Mouse (Mus musculus): ENCODE results near the gene Gm45837. TPM values are rescaled to one million over a fixed set of nuclear protein-coding genes. Genes with fewer than 3 reads are reported as not detected.
"Not testable (repeated sequence)": the region's sequence is repeated elsewhere in the genome, so short reads cannot be mapped to it uniquely, and the experiment has no call there.

Gm45837 gene
- polyA plus RNA-seq, 1 experiment from 2014 or later = not detected

GRCm38 (mm10) chr7:101541734-101542133 lies 131.0 kb downstream of the Gm45837 start:
- no peak for ATAC-seq (ENCODE audit: low read depth)
- H3K36me3 ChIP-seq = no peaks in the 10 kb centered on the region
- H3K4me3 ChIP-seq = no peak overlapping the region
- no peaks in the 10 kb centered on the region for H3K27me3 ChIP-seq
- WGBS = 79% methylated on average over 10 of the region's 10 CpGs
- 0 out of 2 replicates have a peak, but pooled peaks cover 4% of the 10 kb centered on the region for H3K4me1 ChIP-seq (replicated peaks)
- no peak overlapping the region for H3K9ac ChIP-seq
- H3K27ac ChIP-seq (replicated peaks) = no peak overlapping the region
- H3K4me2 ChIP-seq = no peak overlapping the region
- no peaks in the 10 kb centered on the region for H3K9me3 ChIP-seq

- Histone ChIP-seq H3K4me2 (no peak overlapping the region), H3K27me3 (no peaks in the 10 kb centered on the region), H3K9me3 (no peaks in the 10 kb centered on the region), H3K27ac (replicated peaks) (no peak overlapping the region), H3K36me3 (no peaks in the 10 kb centered on the region), H3K4me3 (no peak overlapping the region), H3K4me1 (replicated peaks) (no peaks in the 10 kb centered on the region), H3K9ac (no peak overlapping the region)
- WGBS = 88% methylated on average over 3 of the region's 3 CpGs
- no peak for ATAC-seq (ENCODE audit: low read depth)
These were observed 137.0 kb downstream of the Gm45837 start for GRCm38 (mm10) chr7:101547651-101548050.

- 88% methylated on average over 3 of the region's 3 CpGs for WGBS
- Histone ChIP-seq H3K36me3 (no peaks in the 10 kb centered on the region), H3K27ac (replicated peaks) (no peak overlapping the region), H3K4me3 (no peak overlapping the region), H3K4me1 (replicated peaks) (no peaks in the 10 kb centered on the region), H3K4me2 (no peak overlapping the region), H3K9me3 (no peaks in the 10 kb centered on the region), H3K27me3 (no peaks in the 10 kb centered on the region), H3K9ac (no peak overlapping the region)
- ATAC-seq (ENCODE audit: low read depth) = no peak
These were observed 138.6 kb downstream of the Gm45837 start for GRCm38 (mm10) chr7:101549266-101549665.

GRCm38 (mm10) chr7:101550686-101551485 lies 140.2 kb downstream of the Gm45837 start:
- H3K36me3 ChIP-seq = no peaks in the 10 kb centered on the region
- H3K4me2 ChIP-seq = no peak overlapping the region
- no peak overlapping the region for H3K9ac ChIP-seq
- no peaks in the 10 kb centered on the region for H3K27me3 ChIP-seq
- ATAC-seq (ENCODE audit: low read depth) = no peak
- H3K9me3 ChIP-seq = no peaks in the 10 kb centered on the region
- no peaks in the 10 kb centered on the region for H3K4me1 ChIP-seq (replicated peaks)
- H3K4me3 ChIP-seq = no peak overlapping the region
- H3K27ac ChIP-seq (replicated peaks) = no peak overlapping the region
- whole genome bisulfite sequencing = 81% methylated on average over 7 of the region's 7 CpGs

- Histone ChIP-seq H3K27ac (replicated peaks) (no peak overlapping the region), H3K27me3 (no peaks in the 10 kb centered on the region), H3K9me3 (no peaks in the 10 kb centered on the region), H3K4me2 (no peak overlapping the region), H3K4me1 (replicated peaks) (no peaks in the 10 kb centered on the region), H3K4me3 (no peak overlapping the region), H3K9ac (no peak overlapping the region), H3K36me3 (no peaks in the 10 kb centered on the region)
- no peak for ATAC-seq (ENCODE audit: low read depth)
- 91% methylated on average over 1 of the region's 1 CpGs for WGBS
These were observed 140.8 kb downstream of the Gm45837 start for GRCm38 (mm10) chr7:101551530-101551929.

- not testable (repeated sequence) for H3K9ac ChIP-seq; H3K4me1 ChIP-seq (replicated peaks); ATAC-seq (ENCODE audit: low read depth); H3K36me3 ChIP-seq; H3K9me3 ChIP-seq; H3K27me3 ChIP-seq; H3K27ac ChIP-seq (replicated peaks); H3K4me2 ChIP-seq; H3K4me3 ChIP-seq
- 94% methylated on average over 3 of the region's 3 CpGs for WGBS
These were observed 144.8 kb downstream of the Gm45837 start for GRCm38 (mm10) chr7:101555473-101555872.

- Histone ChIP-seq H3K9ac (no peak overlapping the region), H3K9me3 (no peaks in the 10 kb centered on the region), H3K4me2 (no peak overlapping the region), H3K4me1 (replicated peaks) (no peaks in the 10 kb centered on the region), H3K27me3 (no peaks in the 10 kb centered on the region), H3K36me3 (no peaks in the 10 kb centered on the region), H3K27ac (replicated peaks) (no peak overlapping the region), H3K4me3 (no peak overlapping the region)
- 74% methylated on average over 1 of the region's 1 CpGs for WGBS
- ATAC-seq (ENCODE audit: low read depth) = no peak
These were observed 146.7 kb downstream of the Gm45837 start for GRCm38 (mm10) chr7:101557391-101557790.

GRCm38 (mm10) chr7:101559393-101559792 lies 148.7 kb downstream of the Gm45837 start:
- 79% methylated on average over 5 of the region's 5 CpGs for WGBS
- H3K27ac ChIP-seq (replicated peaks); H3K9ac ChIP-seq; H3K4me3 ChIP-seq; H3K9me3 ChIP-seq; H3K36me3 ChIP-seq; ATAC-seq (ENCODE audit: low read depth); H3K4me2 ChIP-seq; H3K27me3 ChIP-seq; H3K4me1 ChIP-seq (replicated peaks): not testable (repeated sequence)

MicroRNAs within 50 kb of the gene (microRNA counts, 519-probe panel; counts per million panel counts)
- microRNA mmu-miR-139-3p = not detected
- 2,711 counts per million, percentile 29 among the panel's probes with 10 or more counts for microRNA mmu-miR-139-5p

Small RNA genes lying within 50 kb of the gene (microRNA-seq; reads per million reads assigned to microRNA genes)
- gene Mir139 = 3,856 reads per million, percentile 91 among the genes with 10 or more reads in this experiment

Other genes starting within 250 kb of the Gm45837 start
- gene Atg16l2, start 108.6 kb upstream of the Gm45837 start, polyA plus RNA-seq (2015; fragmentation: Nextera tagmentation; extraction: Ambion mirVana) = 16.5 and 17.7 TPM in 2 replicates
- 9.2 and 9.6 TPM in 2 replicates for gene Stard10, start 93.8 kb upstream of the Gm45837 start, polyA plus RNA-seq (2015; fragmentation: Nextera tagmentation; extraction: Ambion mirVana)
- gene Arap1, start 62.8 kb upstream of the Gm45837 start, polyA plus RNA-seq (2015; fragmentation: Nextera tagmentation; extraction: Ambion mirVana) = 11.2 and 11.3 TPM in 2 replicates
- gene Pde2a, start 10.8 kb downstream of the Gm45837 start, polyA plus RNA-seq (2015; fragmentation: Nextera tagmentation; extraction: Ambion mirVana) = 43.6 TPM in 2 replicates
- not detected in 2 replicates for gene Art2b, start 174.7 kb downstream of the Gm45837 start, polyA plus RNA-seq (2015; fragmentation: Nextera tagmentation; extraction: Ambion mirVana)